Mouse (Mus musculus) spleen, postnatal 4 days (tissue): ENCODE measurements around the gene Pxt1.

Experiments
- DNase-seq, 2 experiments: peaks; one replicate each; pipeline ENCODE4 v3.0.0; 2022; ENCODE audit warnings: low spot score in 2 of 2

Pxt1 gene

DNA sequence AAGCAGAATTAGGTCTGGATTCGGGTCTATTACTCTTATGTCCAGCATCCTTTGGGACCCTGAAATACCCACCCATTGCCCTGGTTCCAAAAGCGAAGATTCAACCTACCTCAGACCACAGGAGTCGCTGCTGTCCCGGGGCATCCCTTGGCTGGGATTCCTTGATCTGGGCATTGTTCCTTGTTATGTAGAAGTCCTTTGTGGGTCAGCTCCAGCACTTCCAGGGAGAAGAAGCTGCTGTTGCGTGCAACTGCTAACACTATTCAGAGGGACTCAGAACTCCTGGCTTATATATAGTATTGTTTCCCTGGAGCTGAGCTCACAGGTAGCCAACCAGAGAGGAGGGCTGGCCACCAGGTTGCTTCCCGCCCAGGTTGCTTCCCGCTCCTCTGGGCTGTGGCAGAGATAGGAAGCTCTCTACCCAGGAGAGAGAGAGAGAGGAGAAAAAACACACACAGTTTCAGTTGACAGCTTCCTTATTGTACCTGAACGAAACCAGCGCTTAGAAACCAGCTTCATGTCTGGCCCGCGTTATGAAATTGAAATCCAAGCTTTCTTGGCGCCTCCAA, 28.5 kb downstream of the Pxt1 start, which contains the start of gene 4930539E08Rik:
Gene 4930539E08Rik, minus strand, starts transcription at position 265 of the 569 bp plus-strand sequence.
- DNase-seq, result no peak

DNA sequence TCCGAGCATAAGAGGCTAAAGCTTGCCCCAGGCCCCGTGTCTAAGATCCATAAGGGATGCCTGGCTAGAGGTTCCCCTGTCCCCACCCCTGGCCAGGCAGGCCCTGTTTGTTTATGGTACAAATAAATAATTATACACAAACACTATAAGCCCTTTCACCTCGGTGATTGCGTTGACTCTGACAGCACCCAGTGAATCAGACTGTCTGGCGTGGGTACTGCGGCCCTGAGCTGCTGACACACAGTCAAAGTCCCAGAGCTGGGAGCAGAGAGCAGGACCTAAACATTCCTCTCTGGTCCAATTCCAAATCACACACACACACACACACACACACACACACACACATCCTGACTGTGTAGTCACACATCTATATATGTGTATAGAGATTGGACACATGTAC, 29.7 kb downstream of the Pxt1 start:
- DNase-seq, result no peak

DNA sequence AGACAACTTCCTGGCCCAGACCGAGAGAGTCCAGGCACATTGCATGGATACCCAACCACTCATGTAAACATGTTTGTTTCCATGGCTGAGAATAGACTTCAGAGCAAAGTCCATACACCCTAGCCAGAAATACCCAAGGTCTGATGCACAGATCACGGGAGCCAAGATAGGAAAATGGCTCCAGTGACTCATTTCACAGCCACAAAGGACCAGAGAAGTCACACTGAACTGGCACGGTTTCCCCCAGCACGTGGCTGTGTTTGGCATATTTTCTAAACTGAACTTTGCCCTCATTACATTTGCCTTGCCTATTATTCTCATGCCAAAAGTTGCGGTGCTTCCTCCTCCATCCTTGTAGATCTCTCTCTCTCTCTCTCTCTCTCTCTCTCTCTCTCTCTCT, 30.4 kb downstream of the Pxt1 start:
- DNase-seq, result no peak

DNA sequence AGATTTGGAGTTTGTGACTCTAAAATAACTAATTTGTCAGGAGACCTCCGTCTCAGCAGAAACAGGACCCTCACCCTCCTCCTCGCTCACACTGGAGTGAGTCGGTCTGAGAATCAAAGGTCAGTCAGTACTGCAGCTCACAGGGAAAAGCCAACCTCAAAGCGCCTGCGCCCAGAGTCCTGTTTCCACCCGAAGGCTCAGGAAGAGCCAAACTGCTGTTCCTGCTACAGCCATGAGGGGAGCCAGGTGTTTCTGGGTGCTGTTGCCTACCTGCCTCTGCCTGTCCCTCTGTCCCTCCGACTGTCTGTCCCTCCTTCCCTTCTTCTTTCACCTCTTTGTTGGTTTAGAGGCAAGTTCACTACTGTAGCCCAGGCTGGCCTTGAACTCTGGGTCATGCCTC, 33.5 kb downstream of the Pxt1 start:
- no peak for DNase-seq

DNA sequence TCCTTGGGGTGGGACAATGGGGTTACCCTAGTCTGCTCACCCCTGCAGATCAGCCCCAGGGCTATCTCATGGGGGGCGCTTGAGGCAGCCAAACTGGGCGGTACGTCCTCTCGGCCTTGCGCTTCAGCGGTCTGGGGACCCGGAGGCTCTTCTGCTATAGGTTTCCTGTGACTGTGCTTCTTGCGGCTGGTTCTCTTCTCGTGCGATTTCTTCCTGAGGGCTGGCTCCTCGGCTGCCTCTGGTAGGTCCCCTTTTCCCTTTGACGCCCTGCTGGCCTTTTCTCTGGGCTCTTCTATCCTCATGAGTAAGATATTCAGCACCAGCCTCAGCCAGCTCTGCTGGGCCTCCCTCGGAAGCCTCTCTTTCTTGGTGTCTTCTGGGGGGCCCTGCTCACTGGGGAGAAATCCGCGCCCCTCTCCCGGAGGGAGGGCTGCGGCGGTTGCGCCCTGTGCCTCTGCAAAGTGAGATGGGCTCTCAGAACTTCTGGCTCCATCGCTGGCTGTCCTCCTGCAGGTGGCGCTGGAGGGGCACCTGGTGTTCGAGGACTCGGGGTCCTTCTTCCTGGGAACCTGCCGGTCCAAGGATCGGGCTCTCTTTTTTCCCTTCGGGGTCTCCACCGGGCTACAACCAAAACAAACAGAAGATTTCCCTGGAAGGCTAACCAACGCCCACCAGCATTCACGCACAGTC, 34.2 kb downstream of the Pxt1 start:
- DNase-seq, result peak; percentile 52 to 81

DNA sequence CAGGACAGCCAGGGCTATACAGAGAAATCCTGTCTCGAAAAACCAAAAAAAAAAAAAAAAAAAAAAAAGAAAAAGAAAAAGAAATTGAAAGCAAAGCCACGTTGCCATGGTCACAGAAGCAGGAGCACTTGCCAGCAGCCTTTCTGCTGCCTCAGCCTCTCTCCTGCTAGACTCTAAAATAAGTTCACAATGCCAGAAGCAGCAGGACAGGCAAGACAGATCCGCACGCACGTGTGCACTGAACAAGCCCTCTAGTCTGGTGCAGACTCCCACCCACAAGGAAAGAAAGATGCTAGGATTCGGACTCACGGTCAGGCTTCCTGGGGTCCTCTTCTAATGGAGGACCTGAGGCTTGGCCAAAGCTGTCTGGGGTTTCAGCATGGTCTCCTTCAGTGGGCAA, 35.7 kb downstream of the Pxt1 start:
- no peak for DNase-seq

DNA sequence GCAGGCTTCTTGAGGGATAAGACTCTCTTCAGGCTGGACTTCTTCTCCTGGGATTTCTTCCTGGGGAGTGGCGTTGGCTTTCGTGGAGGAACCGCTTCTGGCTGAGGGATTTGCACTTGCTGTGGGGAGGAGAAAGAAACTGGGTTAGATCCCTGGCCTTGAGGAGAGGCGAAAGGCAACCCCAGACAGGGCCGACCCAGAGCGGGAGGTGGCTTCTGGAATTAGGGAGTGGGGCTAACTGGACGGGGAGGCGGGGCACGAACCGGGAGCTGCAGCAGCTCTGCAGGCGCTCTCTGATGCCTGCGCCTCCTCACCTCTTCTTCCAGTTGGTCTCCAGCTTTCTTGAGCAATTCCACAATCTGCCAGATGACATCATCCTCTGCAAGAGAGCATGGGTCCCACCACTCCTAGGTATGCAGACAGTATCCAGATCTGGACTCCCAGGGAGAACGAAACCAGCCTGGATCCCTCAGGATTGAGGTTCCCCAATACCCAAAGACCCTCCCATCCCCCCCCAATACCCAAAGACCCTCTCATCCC, 38.2 kb downstream of the Pxt1 start:
- no peak for DNase-seq

DNA sequence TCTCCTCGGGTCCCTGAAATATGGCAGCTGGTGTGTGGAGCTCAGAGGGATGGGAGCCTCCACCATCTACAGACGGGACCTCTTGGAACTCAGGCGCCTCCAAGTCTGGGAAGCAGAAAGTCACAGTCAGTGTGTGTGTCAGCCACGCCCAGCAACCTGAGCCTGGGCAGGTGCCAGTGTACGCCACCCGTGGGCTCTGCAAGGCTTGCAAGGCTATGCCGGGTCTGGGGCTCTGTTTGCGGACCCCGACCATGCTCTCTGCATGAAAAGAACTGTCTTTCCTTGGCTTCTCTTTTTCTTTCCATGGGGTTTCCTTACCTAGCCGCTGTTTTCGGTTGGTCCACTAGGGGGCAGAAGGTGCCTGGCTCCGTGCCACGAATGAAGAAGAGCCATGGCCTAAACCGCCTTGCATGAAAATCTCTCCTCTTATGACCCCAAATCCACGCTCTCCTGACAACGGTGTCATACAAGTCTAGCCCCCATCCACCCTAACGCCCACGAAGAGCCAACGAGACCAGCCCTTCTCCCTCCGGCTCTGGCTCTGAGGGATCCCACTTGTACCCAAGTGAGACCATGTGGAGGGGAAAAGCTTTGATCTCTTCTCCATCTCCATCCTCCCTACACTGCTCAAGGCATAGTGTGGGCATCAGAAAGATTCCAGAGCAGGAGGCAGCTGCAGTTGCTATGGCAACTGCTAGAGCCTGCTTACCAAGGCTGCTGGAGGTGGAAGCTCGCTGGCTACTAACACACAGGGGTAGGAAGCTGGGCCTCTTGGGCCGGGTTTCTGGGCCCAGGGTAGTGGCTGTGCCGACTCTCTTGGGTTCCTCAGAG, 38.9 kb downstream of the Pxt1 start:
- DNase-seq, result peak; percentile 69 to 91

DNA sequence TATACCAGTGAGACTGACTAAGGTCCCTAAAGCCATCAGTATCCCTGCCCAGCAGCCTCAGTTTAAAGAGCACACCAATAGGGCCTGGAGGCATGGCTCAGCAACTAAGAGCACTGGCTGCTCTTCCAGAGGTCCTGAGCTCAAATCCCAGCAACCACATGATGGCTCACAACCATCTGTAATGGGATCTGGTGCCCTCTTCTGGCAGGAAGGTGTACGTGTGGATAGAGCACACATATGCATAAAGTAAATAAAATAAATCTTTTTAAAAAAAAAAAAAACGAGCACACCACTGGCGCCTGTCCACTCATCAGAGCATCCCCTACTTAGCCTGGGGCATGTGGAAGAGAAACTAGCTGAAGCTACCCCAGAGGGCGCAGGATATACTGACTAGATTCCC, 42.1 kb downstream of the Pxt1 start:
- DNase-seq, result no peak

DNA sequence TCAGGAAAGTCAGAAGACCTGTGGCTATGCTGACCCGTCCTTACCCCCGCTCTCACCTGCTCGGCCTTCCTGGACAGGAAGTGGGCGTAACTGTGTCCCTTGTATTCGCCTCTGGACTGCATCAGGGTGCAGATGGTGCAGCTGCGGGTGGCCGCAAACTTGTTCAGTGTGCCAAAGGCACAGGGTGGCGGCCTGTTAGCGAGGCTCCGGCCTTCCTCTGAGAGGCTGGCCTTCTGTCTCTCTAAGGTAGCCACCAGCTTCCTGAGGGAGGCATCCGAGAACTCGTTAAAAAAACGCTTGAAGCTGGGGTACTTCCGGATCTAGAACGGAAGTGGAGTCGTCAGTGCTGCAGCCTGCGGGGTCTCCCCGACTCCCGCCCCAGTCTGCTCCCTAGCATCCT, 44.2 kb downstream of the Pxt1 start:
- DNase-seq, result no peak

DNA sequence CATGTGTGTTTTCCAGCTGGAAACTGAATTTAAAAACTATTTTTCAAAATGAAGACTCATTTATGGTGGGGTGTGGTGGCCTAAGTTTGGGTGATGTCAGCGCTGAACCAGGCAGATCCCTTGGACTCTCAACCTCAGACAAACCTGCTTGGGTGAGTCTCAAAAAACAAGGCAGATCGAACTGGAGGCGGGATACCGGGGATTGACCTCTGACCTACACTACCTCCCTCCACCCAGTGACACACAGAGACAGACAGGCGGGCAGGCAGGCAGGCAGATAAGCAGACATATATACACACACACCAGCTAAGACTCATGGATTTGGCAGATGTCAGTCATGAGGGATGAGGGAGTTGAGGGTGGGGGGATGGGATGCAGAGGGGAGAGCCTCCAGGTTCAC, 45.4 kb downstream of the Pxt1 start:
- no peak for DNase-seq

DNA sequence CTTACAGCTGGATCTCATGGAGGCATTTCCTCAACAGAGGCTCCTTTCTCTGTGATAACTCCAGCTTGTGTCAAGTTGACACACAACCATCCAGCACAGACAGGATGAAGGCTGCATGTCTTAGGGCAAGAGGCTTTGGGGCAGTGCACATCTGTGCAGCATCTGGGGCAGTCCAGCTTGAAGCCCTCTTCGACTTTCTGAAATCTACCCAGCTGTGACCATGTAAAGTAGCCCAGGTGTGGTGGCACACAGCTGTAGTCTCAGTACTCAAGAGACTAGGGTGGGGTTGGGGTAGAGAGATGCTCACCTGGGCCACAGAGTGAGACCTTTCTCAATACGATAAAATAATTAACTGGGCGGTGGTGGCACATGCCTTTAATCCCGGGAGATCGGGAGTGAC, 45.8 kb downstream of the Pxt1 start:
- no peak for DNase-seq

DNA sequence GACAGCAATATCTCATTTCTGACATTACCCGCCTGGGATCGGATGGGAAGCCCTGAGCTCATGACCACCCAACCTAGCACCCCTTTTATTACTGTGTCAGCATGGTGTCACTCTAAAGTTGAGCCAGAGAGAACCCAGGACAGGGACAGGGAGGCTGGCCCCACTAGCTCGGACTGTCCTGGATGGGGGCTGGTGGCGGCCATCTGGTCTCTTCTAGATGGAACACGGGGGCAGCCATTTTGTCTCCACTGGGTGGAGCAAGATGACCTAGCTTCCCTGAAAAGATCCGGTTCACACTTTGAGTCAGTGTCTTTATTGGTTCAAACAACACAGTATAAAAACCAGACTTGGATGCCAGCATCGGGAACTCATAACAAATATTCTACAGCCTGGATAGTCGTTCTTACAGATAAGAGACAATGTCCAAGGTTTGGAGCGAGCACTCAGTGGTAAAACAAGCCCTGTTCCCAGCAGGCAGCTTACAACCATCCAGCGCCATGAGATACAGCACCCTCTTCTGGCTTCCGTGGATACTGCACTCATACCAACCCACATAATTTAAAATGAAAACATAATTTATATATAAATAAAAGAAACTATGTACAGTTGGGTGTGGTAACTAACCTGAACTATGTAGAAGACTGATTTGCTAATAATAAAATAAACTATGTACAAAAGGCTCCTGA, 47.4 kb downstream of the Pxt1 start:
- DNase-seq, result no peak

DNA sequence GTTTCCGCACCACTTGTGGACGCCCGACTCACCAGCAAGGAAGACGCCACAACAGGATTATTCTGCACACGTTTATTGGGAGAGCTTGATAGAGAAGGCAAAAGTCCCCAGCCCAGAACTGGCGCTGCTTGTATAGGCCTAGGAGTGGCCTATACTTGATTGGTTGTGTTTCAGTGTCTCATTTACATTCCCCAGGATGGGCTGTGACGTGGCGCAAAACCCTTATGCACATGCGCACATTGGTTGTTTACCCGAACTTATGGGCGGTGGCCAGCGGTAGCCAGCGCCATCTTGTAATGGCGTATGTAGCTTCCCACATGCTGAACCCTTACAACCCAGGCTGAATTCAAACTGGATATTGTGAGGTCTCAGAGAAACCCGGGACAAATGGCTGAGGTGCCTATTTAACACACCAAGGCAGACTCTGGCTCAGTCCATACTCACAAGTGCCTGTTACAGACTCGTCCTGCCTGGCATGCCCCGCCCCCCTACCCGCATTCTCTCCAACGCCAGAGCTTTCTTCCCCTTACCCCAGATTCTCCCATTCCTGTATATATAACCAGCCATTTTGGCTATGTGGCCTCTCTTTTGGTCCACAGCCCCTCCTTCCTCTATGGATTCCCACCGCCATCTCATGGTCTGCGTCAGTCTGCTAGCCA, 48.3 kb downstream of the Pxt1 start:
- DNase-seq, result no peak

DNA sequence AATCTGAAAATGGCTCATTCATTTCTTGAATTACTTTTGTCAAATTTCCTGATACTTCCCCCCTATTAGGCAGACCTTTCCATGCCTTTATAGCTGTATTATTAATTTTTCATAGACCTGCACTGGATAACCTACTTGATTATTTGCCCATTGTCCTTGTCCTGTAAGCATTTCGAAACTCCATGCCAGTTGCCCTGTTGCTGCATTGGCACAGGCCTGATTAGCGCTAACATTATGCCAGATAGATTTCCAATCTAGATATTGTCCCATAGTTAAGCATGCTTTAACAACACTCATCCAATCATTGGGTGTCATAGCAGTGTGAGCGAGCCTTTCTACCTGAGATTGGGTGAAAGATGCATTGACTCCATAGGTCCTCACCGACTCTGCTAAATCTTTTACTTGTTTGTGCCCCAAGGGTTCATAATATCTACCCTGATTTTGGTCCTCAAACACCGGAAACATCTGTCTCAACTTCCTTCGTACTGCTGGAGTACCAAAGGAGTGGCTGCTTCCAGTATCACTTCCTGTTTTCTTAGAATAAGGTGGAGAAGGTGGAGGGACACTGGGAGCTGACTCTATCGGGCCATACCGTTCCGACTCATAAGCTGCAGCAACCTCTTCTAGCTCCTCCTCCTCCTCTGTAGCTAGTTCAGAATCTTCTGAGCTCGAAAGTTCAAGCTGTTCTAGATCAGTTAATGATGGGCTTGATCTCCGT, 49.4 kb downstream of the Pxt1 start:
- DNase-seq, result no peak

DNA sequence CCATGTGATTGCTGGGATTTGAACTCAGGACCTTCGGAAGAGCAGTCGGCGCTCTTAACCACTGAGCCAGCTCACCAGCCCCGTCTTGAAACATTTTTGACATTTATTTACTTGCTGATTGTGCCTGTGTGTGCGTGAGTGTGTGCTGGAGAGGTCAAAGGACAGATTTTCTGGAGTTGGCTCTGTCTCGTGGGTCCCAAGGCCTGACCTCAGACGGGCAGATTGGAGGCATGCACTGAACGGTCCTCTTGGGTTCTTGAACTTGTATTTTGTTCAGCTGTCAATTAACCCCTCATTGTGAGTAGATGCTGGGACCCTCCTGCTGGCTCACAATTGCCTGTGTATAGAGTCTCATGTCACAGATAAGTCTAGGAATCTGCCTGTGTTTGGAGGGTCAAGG, 57.4 kb downstream of the Pxt1 start:
- no peak for DNase-seq

DNA sequence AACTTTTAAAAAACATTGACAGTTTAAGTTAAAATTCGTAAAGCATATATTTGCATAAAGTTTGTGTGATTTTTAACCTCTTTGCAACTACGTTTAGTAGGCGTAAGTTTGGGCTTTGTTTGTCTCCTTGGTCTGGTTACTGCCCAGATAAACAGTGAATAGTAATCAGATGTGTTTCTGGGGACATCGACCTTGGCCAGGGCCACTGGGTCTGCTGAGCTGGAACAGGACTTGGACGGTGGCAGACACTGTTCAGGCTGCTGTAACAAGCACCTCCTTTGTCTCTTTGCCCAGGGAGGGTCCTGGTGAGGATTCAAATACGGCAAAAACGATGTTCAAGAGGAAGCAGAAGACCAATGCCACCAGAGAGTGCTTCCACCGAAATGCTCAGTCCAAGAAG, 58.4 kb downstream of the Pxt1 start:
- no peak for DNase-seq
